Mouse (Mus musculus) intestine, embryonic 14.5 days (tissue): Measurements from ENCODE around the gene Ints7. TPM values are rescaled to one million over a fixed set of nuclear protein-coding genes. Genes with fewer than 3 reads are reported as not detected.

ENCODE experiments used
- ATAC-seq: fragments of 200-750 bp; cut with Nextera tagmentation; replicated peaks from 2 replicates; pipeline ENCODE4 v1.8.0; 2017; ENCODE audit warnings: low read depth, moderate number of reproducible peaks, moderate TSS enrichment, moderate library complexity; ENCODE audit not compliant: low FRiP score, low TSS enrichment
- DNase-seq: peaks from one replicate; pipeline ENCODE4 v3.0.0-alpha.2; 2018; ENCODE audit warnings: low spot score
- H3K27ac ChIP-seq: fragments of 300-500 bp; sonication (generic); 2 replicates; pipeline ENCODE4 v1.5.1; 2014; ENCODE audit warnings: low read depth, mild to moderate bottlenecking, control low read depth
- H3K27me3 ChIP-seq: fragments of 300-500 bp; sonication (generic); replicated peaks from 2 replicates; pipeline ENCODE4 v1.6.1; 2014; ENCODE audit warnings: low read length, control low read depth; ENCODE audit not compliant: control insufficient read depth, insufficient read depth
- H3K36me3 ChIP-seq: fragments of 300-500 bp; sonication (generic); 2 replicates; pipeline ENCODE4 v1.6.1; 2014; ENCODE audit warnings: low read length, control low read depth; ENCODE audit not compliant: control insufficient read depth, insufficient read depth
- H3K4me1 ChIP-seq: fragments of 300-500 bp; sonication (generic); replicated peaks from 2 replicates; pipeline ENCODE4 v1.6.1; 2014; ENCODE audit warnings: low read length, control low read depth, mixed read lengths; ENCODE audit not compliant: control insufficient read depth, insufficient read depth
- H3K4me2 ChIP-seq: fragments of 300-500 bp; sonication (generic); 2 replicates; pipeline ENCODE4 v1.6.1; 2014; ENCODE audit warnings: low read length
- H3K4me3 ChIP-seq: fragments of 300-500 bp; sonication (generic); 2 replicates; pipeline ENCODE4 v1.5.1; 2014; ENCODE audit warnings: low read depth, low read length, control low read depth, mixed read lengths
- H3K9ac ChIP-seq: fragments of 300-500 bp; sonication (generic); 2 replicates; pipeline ENCODE4 v1.6.1; 2014; ENCODE audit warnings: mild to moderate bottlenecking, low read length
- H3K9me3 ChIP-seq: fragments of 300-500 bp; sonication (generic); 2 replicates; pipeline ENCODE4 v1.6.1; 2016; ENCODE audit warnings: low read length, control low read depth; ENCODE audit not compliant: control insufficient read depth
- WGBS: fragments of 180-500 bp; shearing (Covaris S2); extraction: QIAGEN DNeasy Blood & Tissue Kit; methylation state at CpG from one replicate; pipeline ENCODE4 v1.1.7; 2014; 5-methylcytosine and 5-hydroxymethylcytosine counted together
- polyA plus RNA-seq: library from polyadenylated mRNA; unstranded; fragments of >200 nt; fragmentation: Nextera tagmentation; extraction: Ambion mirVana; gene quantifications from 2 replicates; pipeline ENCODE4 v1.2.1, GENCODE M21; 2014

Ints7 gene
- polyA plus RNA-seq, 1 experiment from 2014 or later: 51.7 TPM

- Histone ChIP-seq H3K9me3 (no peaks in the 10 kb centered on the region), H3K27me3 (no peaks in the 10 kb centered on the region), H3K4me2 (no peak overlapping the region), H3K27ac (no peak overlapping the region), H3K9ac (no peak overlapping the region), H3K36me3 (no peaks in the 10 kb centered on the region), H3K4me1 (no peaks in the 10 kb centered on the region), H3K4me3 (no peak overlapping the region)
- DNase-seq (no peak), ATAC-seq (no peak)
- 55% methylated on average over 11 of the region's 11 CpGs for WGBS
These were observed 53.2 kb downstream of the Ints7 start for GRCm38 (mm10) chr1:191628457-191629169.

- 47% methylated on average over 3 of the region's 3 CpGs for WGBS
These were observed 53.8 kb downstream of the Ints7 start for GRCm38 (mm10) chr1:191629170-191629636.

GRCm38 (mm10) chr1:191632511-191633095 lies 57.2 kb downstream of the Ints7 start:
- no peak overlapping the region for H3K27ac ChIP-seq
- H3K4me2 ChIP-seq: no peak overlapping the region
- DNase-seq: no peak
- H3K36me3 ChIP-seq: no peaks in the 10 kb centered on the region
- ATAC-seq: no peak
- WGBS: 73% methylated on average over 6 of the region's 6 CpGs
- H3K27me3 ChIP-seq: no peaks in the 10 kb centered on the region
- H3K9me3 ChIP-seq: no peaks in the 10 kb centered on the region
- no peak overlapping the region for H3K9ac ChIP-seq
- H3K4me1 ChIP-seq: no peaks in the 10 kb centered on the region
- no peak overlapping the region for H3K4me3 ChIP-seq

More at GRCm38 (mm10) chr1:191629170-191629636, 53.8 kb downstream of the Ints7 start:
- H3K9me3 ChIP-seq: no peaks in the 10 kb centered on the region
- H3K27ac ChIP-seq: no peak overlapping the region
- no peak overlapping the region for H3K9ac ChIP-seq
- H3K36me3 ChIP-seq: no peaks in the 10 kb centered on the region
- no peaks in the 10 kb centered on the region for H3K27me3 ChIP-seq
- no peaks in the 10 kb centered on the region for H3K4me1 ChIP-seq
- DNase-seq (no peak), ATAC-seq (no peak)
- no peak overlapping the region for H3K4me3 ChIP-seq
- no peak overlapping the region for H3K4me2 ChIP-seq

GRCm38 (mm10) chr1:191634116-191634515 lies 58.7 kb downstream of the Ints7 start:
- H3K36me3 ChIP-seq: no peaks in the 10 kb centered on the region
- H3K4me2 ChIP-seq: no peak overlapping the region
- no peak overlapping the region for H3K4me3 ChIP-seq
- no peaks in the 10 kb centered on the region for H3K9me3 ChIP-seq
- no peak for ATAC-seq
- H3K27ac ChIP-seq: no peak overlapping the region
- DNase-seq: no peak
- WGBS: 62% methylated on average over 2 of the region's 2 CpGs
- no peak overlapping the region for H3K9ac ChIP-seq
- no peaks in the 10 kb centered on the region for H3K27me3 ChIP-seq
- H3K4me1 ChIP-seq: no peaks in the 10 kb centered on the region

- no peaks in the 10 kb centered on the region for H3K4me1 ChIP-seq
- H3K27me3 ChIP-seq: no peaks in the 10 kb centered on the region
- H3K4me2 ChIP-seq: no peak overlapping the region
- no peak overlapping the region for H3K9ac ChIP-seq
- no peak overlapping the region for H3K27ac ChIP-seq
- ATAC-seq: no peak
- no peaks in the 10 kb centered on the region for H3K9me3 ChIP-seq
- H3K4me3 ChIP-seq: no peak overlapping the region
- H3K36me3 ChIP-seq: no peaks in the 10 kb centered on the region
- DNase-seq: no peak
- 83% methylated on average over 2 of the region's 2 CpGs for WGBS
These were observed 63.0 kb downstream of the Ints7 start for GRCm38 (mm10) chr1:191638404-191638803.

GRCm38 (mm10) chr1:191639200-191639807 lies 63.9 kb downstream of the Ints7 start:
- 72% methylated on average over 3 of the region's 3 CpGs for WGBS

GRCm38 (mm10) chr1:191640146-191640545 lies 64.7 kb downstream of the Ints7 start:
- DNase-seq (no peak), ATAC-seq (no peak)
- Histone ChIP-seq H3K4me2 (no peak overlapping the region), H3K9ac (no peak overlapping the region), H3K9me3 (no peaks in the 10 kb centered on the region), H3K27me3 (no peaks in the 10 kb centered on the region), H3K4me3 (no peak overlapping the region), H3K4me1 (no peaks in the 10 kb centered on the region), H3K36me3 (no peaks in the 10 kb centered on the region), H3K27ac (no peak overlapping the region)
- WGBS: 37% methylated on average over 2 of the region's 2 CpGs

More at GRCm38 (mm10) chr1:191639200-191639807, 63.9 kb downstream of the Ints7 start:
- Histone ChIP-seq H3K27me3 (no peaks in the 10 kb centered on the region), H3K36me3 (no peaks in the 10 kb centered on the region), H3K27ac (no peak overlapping the region), H3K4me3 (no peak overlapping the region), H3K4me1 (no peaks in the 10 kb centered on the region), H3K4me2 (no peak overlapping the region), H3K9me3 (no peaks in the 10 kb centered on the region), H3K9ac (no peak overlapping the region)
- DNase-seq (no peak), ATAC-seq (no peak)

- Histone ChIP-seq H3K9ac (no peak overlapping the region), H3K4me1 (no peaks in the 10 kb centered on the region), H3K27me3 (no peaks in the 10 kb centered on the region), H3K27ac (no peak overlapping the region), H3K4me2 (no peak overlapping the region), H3K9me3 (no peaks in the 10 kb centered on the region), H3K4me3 (no peak overlapping the region), H3K36me3 (no peaks in the 10 kb centered on the region)
- ATAC-seq (no peak), DNase-seq (no peak)
- 86% methylated on average over 3 of the region's 3 CpGs for WGBS
These were observed 65.4 kb downstream of the Ints7 start for GRCm38 (mm10) chr1:191640848-191641247.
